Mouse (Mus musculus) C2C12 (cell line): Measurements from ENCODE around the gene Polr3g.

Source experiments
- CEBPB ChIP-seq: IDR thresholded peaks from one replicate; pipeline ENCODE4 v1.6.1; 2011; ENCODE audit warnings: low read depth, mild to moderate bottlenecking, control low read depth, moderate library complexity
- CTCF ChIP-seq: IDR thresholded peaks from one replicate; pipeline ENCODE4 v1.5.1; 2011; ENCODE audit not compliant: control insufficient read depth, insufficient read depth, insufficient read length
- FOSL1 ChIP-seq: IDR thresholded peaks from one replicate; pipeline ENCODE4 v1.8.0; 2011; ENCODE audit warnings: mild to moderate bottlenecking, low read length; ENCODE audit not compliant: poor library complexity, insufficient read depth, severe bottlenecking
- MAX ChIP-seq: IDR thresholded peaks from one replicate; pipeline ENCODE4 v1.6.1; 2011; ENCODE audit warnings: mild to moderate bottlenecking, control low read depth
- MYOD1 ChIP-seq: IDR thresholded peaks from one replicate; pipeline ENCODE4 v1.6.1; 2011; ENCODE audit warnings: low read depth; ENCODE audit not compliant: control insufficient read depth, insufficient read length
- USF1 ChIP-seq: IDR thresholded peaks from one replicate; pipeline ENCODE4 v1.6.1; 2011; ENCODE audit warnings: low read depth, mild to moderate bottlenecking, control low read depth, moderate library complexity

DNA sequence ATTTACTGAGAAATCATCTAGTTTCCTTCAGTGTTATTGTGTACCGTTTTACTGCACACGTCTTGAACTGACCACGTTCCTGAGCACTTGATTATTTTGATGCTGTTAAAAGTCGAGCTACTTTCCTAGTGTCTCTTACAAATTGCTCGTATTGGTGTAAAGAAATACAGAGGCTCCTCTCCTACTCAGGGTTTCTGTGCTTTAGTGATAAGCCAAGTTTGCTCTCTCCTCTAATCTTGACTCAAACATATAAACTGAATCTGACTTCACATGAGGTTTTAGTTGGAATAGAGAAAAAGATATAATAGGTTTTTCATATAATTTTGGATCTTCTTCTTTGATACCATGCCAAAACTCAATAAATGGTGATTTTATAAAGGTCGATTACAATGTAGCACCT, 64.5 kb downstream of the Polr3g start:
- TF ChIP-seq CTCF = no peak
- no peak for TF ChIP-seq USF1
- TF ChIP-seq MAX = no peak
- TF ChIP-seq MYOD1 = no peak
- TF ChIP-seq CEBPB = no peak
- no peak for TF ChIP-seq FOSL1
